Mouse (Mus musculus) G1E-ER4 (cell line): Measurements from ENCODE around the gene Ifngr2. TPM values are rescaled to one million over a fixed set of nuclear protein-coding genes. Genes with fewer than 3 reads are reported as not detected.
A peak's percentile ranks its signal among the peaks of the same experiment; 100 is the strongest.

Experiments used
- GATA1 ChIP-seq: IDR thresholded peaks from one replicate; pipeline ENCODE4 v1.8.0; 2012; ENCODE audit warnings: low read length, inconsistent platforms
- polyA plus RNA-seq: library from polyadenylated mRNA; stranded (reverse); fragments of >175 nt; gene quantifications from 2 replicates; pipeline ENCODE4 v1.2.3, GENCODE M21; 2012

Ifngr2 gene
- polyA plus RNA-seq, 1 experiment = 26.8 TPM

DNA sequence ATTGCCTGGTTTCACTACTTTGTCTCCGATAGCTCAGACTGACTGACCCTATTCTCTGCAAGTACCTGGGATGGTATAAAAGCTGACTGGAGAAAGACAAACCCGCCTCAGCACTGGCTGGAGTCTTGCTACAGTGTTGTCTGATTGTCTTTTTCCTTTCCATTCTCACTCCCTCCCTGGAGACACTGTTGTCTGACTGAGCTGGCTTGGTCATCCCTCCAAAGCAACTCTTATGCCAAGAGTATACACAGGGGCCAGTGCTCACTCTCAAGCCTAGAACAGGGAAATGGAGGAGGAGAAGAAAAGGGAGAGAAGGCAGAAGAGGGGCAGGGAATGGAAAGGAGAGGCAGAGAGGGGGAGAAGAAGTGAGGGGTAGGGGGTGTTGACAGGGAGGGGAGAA lies 14.4 kb upstream of the Ifngr2 start:
- TF ChIP-seq GATA1 = no peak

DNA sequence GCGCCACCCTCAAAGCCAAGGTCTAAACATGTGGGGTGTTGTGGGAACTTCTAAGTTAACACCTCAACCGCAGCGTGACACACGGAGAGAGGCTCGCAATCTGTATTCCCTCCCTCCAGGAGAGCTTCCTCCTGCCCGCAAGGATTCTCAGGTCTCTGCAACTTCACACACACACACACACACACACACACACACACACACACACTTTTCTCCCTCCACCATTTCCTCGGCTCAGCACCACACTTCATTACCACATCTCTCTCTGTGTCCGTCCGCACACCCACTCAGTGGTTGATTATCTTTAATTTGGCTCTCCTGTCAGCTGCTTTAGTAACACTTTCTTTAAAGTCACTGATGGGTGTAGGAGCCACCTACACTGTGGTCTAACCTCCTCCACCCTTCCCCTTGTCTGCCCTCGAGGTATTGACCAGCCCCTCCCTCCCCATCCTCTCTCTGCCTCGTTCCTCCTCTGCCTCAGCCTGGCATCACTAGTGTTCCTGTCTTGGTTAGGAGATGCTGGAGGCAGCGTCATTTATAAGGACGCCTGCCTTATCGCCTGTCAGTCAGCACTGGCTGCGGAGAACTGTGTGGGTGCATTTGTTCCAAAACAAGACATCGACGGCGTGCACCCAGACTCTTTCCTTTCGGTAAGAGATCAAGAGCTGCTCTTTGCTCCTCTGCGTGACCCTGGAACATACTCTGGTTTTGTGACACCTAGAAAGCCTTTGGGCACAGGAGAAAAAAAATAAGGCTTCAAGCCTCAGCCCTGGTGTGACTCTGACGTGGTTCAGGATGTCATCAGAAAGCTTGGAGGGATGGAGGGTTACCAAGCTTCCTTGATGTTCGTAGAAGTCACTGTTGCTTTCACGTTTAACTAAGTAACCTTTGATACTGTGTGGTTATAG lies 13.5 kb upstream of the Ifngr2 start:
- no peak for TF ChIP-seq GATA1

DNA sequence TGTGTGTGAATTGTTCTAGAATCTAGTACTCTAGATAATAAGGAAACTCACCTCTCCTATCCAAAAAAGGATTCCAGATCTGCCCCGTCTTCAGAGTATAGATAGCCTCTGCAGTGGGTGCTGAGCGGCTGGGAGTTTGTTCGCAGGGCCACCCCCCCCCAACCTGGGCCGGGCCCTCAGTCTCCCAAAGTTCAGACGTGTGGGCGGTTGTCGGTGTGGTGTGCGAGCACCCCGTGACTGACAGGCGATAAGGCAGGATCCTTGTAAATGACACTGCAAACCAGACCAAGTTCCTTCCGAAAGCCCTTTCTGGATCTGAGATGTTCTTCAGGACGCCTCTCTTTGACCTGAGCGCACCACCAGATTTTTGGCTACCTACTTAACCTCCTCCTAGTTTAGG lies 12.4 kb upstream of the Ifngr2 start:
- no peak for TF ChIP-seq GATA1

GRCm38 (mm10) chr16:91534888-91535287 lies 12.0 kb upstream of the Ifngr2 start:
- no peak for TF ChIP-seq GATA1

DNA sequence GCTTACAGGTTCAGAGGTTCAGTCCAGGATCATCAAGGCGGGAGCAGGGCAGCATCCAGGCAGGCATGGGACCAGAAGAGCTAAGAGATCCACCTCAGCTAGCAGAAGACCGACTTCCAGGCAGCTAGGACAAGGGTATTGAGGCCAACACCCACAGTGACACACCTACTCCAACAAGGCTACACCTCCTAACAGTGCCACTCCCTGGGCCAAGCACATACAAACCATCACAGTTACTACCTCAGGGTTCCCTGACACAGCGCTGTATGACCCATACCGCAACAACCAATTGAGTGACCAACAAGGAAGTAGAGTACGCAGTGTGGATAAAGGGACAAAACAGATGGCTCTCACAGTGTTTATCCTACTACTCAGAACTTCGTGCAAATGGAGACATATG lies 10.5 kb upstream of the Ifngr2 start:
- no peak for TF ChIP-seq GATA1

- no peak for TF ChIP-seq GATA1
These were observed 9.8 kb upstream of the Ifngr2 start for GRCm38 (mm10) chr16:91537065-91537464.

GRCm38 (mm10) chr16:91538051-91538450 lies 8.8 kb upstream of the Ifngr2 start:
- no peak for TF ChIP-seq GATA1

DNA sequence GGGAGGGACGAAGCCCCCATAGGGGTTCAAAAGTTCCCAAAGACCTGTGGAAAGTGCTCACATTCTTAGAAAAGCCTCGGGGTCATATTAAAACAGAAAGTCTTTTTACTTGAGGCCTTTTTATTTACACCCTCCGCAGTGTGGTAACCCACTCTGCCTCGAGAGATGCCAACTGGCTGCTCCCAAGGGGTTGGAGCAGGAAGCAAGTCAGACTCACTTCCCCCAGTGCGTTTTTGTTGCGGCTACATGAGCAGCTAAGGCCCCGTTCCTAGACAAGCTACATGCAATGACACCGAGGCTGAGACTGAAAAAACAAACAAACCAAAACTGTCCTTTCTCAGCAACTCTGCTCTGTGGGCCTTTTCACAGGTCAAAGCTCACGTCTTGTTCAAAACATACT lies 8.4 kb upstream of the Ifngr2 start:
- no peak for TF ChIP-seq GATA1

DNA sequence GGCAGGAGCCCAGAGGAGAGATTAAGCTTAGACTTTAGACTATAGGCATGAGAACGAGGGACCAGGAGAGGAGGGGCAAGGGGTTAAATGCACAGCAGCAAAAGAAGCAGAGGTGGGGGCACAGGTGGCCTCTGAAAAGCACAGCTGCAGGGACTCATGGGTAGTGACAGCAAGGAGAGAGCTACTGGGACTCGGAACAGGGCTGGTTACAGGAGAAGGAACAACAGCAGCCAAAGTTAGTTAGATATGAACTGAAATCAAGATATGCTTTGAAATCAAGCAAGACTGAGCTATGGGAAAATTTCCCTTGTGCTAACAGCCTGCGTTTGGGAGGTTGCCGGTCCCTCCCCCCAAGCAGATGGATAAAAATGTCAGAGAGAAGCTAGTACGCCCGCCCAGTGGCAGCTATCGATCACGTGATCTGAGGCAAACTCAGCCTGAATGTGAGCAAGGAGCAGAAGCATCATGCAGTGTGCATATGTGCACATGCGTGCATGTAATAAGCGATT lies 5.2 kb upstream of the Ifngr2 start:
- TF ChIP-seq GATA1 = no peak

DNA sequence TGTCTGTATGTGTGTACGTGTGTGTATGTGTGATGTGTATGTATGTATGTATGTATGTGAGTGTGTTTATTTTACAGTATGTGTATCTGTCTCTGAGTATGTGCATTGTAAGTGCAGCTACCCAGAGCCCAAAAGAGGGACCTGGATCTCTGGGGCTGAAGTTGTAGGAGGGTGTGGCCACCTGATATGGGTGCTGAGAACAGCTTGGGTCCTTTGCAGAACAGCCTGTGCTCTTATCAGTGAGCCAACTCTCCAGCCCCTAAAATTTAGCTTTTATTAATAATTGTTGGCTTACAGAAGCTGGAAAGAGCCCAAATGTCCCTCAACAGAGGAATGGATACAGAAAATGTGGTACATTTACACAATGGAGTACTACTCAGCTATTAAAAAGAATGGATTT lies 3.3 kb upstream of the Ifngr2 start:
- TF ChIP-seq GATA1 = no peak

GRCm38 (mm10) chr16:91545597-91546281 lies 1.1 kb upstream of the Ifngr2 start:
- TF ChIP-seq GATA1 = peak; percentile 91

DNA sequence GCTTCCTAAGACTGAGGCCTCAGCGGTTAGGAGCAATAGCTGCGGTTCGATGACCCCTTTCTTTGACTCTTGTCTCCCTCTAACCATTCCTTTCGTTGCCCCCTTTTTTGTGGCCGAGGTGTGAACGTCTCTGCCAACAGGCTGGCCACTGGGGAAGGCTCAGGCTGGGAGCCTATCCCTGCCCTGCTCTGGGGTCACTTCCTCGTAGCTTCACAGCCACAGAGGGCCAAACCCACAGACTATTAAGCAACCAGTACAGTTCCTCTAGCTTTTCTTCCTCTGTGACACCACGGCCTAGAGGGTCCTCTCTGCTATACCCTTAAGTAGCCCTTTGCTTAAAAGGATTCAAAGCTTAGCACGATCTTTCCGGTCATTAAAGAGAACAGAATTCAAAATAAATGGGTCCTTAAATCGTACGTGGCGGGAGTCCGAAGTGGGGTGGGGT lies 459 bp upstream of the Ifngr2 start:
- no peak for TF ChIP-seq GATA1

GRCm38 (mm10) chr16:91547974-91548373 lies 1.1 kb downstream of the Ifngr2 start:
- no peak for TF ChIP-seq GATA1

DNA sequence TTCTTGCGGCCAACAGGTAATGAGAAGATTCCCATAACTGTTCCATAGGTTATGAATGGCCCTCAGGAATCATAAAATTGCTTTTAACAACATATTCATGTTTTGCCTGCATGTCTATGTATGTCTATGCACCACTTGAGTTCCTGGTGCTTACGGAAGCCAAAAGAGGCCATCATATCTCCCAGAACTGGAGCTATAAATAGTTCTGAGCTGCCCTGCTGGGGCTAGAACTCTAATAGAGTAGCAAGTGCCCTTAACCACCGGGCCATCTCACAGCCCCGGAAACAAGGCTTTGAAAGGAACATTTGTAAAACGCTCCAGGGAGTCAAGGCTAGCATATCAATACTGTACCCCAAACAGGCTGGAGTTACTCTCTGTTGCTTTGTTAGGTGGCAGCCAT lies 1.7 kb downstream of the Ifngr2 start:
- TF ChIP-seq GATA1 = no peak

DNA sequence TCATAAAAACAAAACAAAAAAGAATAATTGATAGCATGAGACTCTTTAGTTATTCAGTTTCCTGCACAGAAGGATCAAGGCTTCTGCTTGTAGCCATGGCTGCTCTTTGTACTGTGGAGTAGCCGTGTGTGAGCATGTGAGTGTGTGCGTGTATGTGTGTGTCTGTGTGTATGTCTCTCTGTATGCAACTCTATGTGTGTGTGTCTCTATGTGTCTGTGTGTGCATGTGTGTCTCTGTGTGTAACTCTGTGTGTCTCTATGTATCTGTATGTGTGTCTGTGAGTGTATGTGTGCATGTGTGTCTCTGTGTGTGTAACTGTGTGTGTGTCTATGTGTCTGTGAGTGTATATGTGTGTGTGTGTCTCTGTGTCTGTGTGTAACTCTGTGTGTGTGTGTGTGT lies 2.1 kb downstream of the Ifngr2 start:
- no peak for TF ChIP-seq GATA1

DNA sequence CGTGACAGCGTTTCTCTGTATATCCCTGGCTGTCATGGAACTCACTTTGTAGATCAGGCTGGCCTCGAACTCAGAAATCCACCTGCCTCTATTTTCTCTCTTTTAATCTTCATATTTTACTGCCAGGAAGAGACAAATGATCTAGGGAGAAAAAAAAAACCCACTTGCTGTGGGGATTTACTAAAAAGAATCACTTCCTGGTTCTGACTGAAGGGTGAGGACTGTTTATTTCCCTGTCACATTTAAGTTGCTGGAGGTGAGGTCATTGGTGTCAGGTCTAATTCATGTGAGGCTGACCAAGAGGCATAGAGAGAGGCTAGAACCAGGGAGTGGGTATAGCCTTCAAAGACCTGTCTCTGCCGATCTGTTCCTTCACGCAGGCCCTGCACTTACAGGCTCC lies 2.7 kb downstream of the Ifngr2 start:
- no peak for TF ChIP-seq GATA1
